8 mouse cellular contexts compared by ENCODE assay signal in genomic region chr2:30691857-30692560, GRCm38 (mm10).
A peak's percentile ranks its signal among the peaks of the same experiment; 100 is the strongest.
DNase-seq lines count a peak whose midpoint lies in the region; ATAC-seq and TF ChIP-seq lines count a peak whose summit lies in the region.

No protein-coding gene starts in this region.

- H3K4me3 ChIP-seq in embryonic facial prominence, embryonic 10.5 days = peak overlapping the region; percentile 54
- H3K4me3 ChIP-seq in heart, adult 2 months = no peak overlapping the region
- no peak overlapping the region for H3K4me3 ChIP-seq in intestine, postnatal 0 days (ENCODE audit: low read depth, low read length)
- no peak overlapping the region for H3K4me3 ChIP-seq in midbrain, embryonic 13.5 days (replicated peaks)
- H3K4me3 ChIP-seq in stomach, postnatal 0 days (ENCODE audit: low read depth, low read length) = no peak overlapping the region

- no peaks in the 10 kb centered on the region for H3K79me2 ChIP-seq in heart, adult 2 months (replicated peaks; ENCODE audit: control insufficient read depth, insufficient read depth, low read length)

- ATAC-seq in intestine, postnatal 0 days = no peak
- peak; percentile 35 for ATAC-seq in midbrain, embryonic 13.5 days
- ATAC-seq in stomach, postnatal 0 days (ENCODE audit: low FRiP score, low TSS enrichment) = no peak

- peaks cover 93% of the 10 kb centered on the region for H3K4me1 ChIP-seq in embryonic facial prominence, embryonic 10.5 days
- peaks cover 25% of the 10 kb centered on the region for H3K4me1 ChIP-seq in heart, adult 2 months (ENCODE audit: control insufficient read depth, insufficient read depth, low read length)
- 0 out of 2 replicates have a peak, but pooled peaks cover 10% of the 10 kb centered on the region for H3K4me1 ChIP-seq in intestine, postnatal 0 days (replicated peaks; ENCODE audit: control insufficient read depth, insufficient read depth, low read length)
- peaks cover 72% of the 10 kb centered on the region for H3K4me1 ChIP-seq in midbrain, embryonic 13.5 days (replicated peaks)
- peaks cover 12% of the 10 kb centered on the region for H3K4me1 ChIP-seq in stomach, postnatal 0 days (replicated peaks; ENCODE audit: control insufficient read depth, insufficient read depth)

- peak; percentile 55 for DNase-seq in embryo, embryonic 11 days
- DNase-seq in embryo, embryonic 10 days (ENCODE audit: low spot score) = no peak
- DNase-seq in embryonic facial prominence, embryonic 10.5 days (ENCODE audit: low spot score) = peak; percentile 53
- peak; percentile 80 to 85 for DNase-seq in heart, adult 2 months
- peak; percentile 88 to 96 for DNase-seq in left cerebral cortex, postnatal 36 days (ENCODE audit: low spot score in 2 of 2)
- peak; percentile 60 for DNase-seq in stomach, postnatal 0 days (ENCODE audit: low spot score)

- H3K9me3 ChIP-seq in embryonic facial prominence, embryonic 10.5 days = no peaks in the 10 kb centered on the region
- H3K9me3 ChIP-seq in intestine, postnatal 0 days (ENCODE audit: control insufficient read depth) = no peaks in the 10 kb centered on the region
- H3K9me3 ChIP-seq in midbrain, embryonic 13.5 days = no peaks in the 10 kb centered on the region
- H3K9me3 ChIP-seq in stomach, postnatal 0 days (ENCODE audit: control insufficient read depth, low read length) = no peaks in the 10 kb centered on the region

- H3K4me2 ChIP-seq in intestine, postnatal 0 days (replicated peaks; ENCODE audit: low read depth) = no peak overlapping the region; the same call in 1 of the 2 replicates
- H3K4me2 ChIP-seq in midbrain, embryonic 13.5 days (replicated peaks) = peak overlapping the region; percentile 56
- peak overlapping the region; percentile 14; the same call in 1 of the 2 replicates for H3K4me2 ChIP-seq in stomach, postnatal 0 days (replicated peaks; ENCODE audit: low read depth)

- H3K27ac ChIP-seq in embryonic facial prominence, embryonic 10.5 days (replicated peaks) = peak overlapping the region; percentile 97
- H3K27ac ChIP-seq in heart, adult 2 months = peak overlapping the region; percentile 89
- H3K27ac ChIP-seq in intestine, postnatal 0 days (ENCODE audit: low read depth, low read length) = peak overlapping the region; percentile 71
- H3K27ac ChIP-seq in midbrain, embryonic 13.5 days = peak overlapping the region; percentile 100
- H3K27ac ChIP-seq in stomach, postnatal 0 days (replicated peaks) = peak overlapping the region; percentile 93

- WGBS in embryonic facial prominence, embryonic 10.5 days = 11% methylated on average over 11 of the region's 11 CpGs
- 24% methylated on average over 11 of the region's 11 CpGs for WGBS in heart, adult 2 months
- WGBS in intestine, postnatal 0 days = 43% methylated on average over 11 of the region's 11 CpGs
- WGBS in midbrain, embryonic 13.5 days = under 1% methylated on average over 11 of the region's 11 CpGs
- 22% methylated on average over 11 of the region's 11 CpGs for WGBS in stomach, postnatal 0 days

- H3K27me3 ChIP-seq in embryonic facial prominence, embryonic 10.5 days (replicated peaks; ENCODE audit: low read depth, poor library complexity, severe bottlenecking) = no peaks in the 10 kb centered on the region
- no peaks in the 10 kb centered on the region for H3K27me3 ChIP-seq in heart, adult 2 months (ENCODE audit: control insufficient read depth, insufficient read depth, low read length)
- H3K27me3 ChIP-seq in intestine, postnatal 0 days (replicated peaks; ENCODE audit: control insufficient read depth, insufficient read depth, low read length) = no peaks in the 10 kb centered on the region
- H3K27me3 ChIP-seq in midbrain, embryonic 13.5 days = no peaks in the 10 kb centered on the region
- H3K27me3 ChIP-seq in stomach, postnatal 0 days (ENCODE audit: control insufficient read depth, insufficient read depth, low read length) = no peaks in the 10 kb centered on the region

- TF ChIP-seq POLR2A in heart, adult 2 months (IDR thresholded peaks at IDR 0.05; ENCODE audit: insufficient read depth, low read depth, low read length) = no peak

- no peak for TF ChIP-seq CTCF in heart, adult 2 months (IDR thresholded peaks at IDR 0.05)
- TF ChIP-seq CTCF in intestine, postnatal 0 days (IDR thresholded peaks at IDR 0.05; ENCODE audit: low read depth) = no peak
- no peak for TF ChIP-seq CTCF in stomach, postnatal 0 days (IDR thresholded peaks at IDR 0.05; ENCODE audit: low read depth)

- intact Hi-C loops in heart, adult 2 months (cut with DNase I) = no loop called here
- intact Hi-C loops in left cerebral cortex, postnatal 36 days (cut with DNase I) = loop anchor here (2.0 kb wide), 3 partner anchors 19 to 33 kb away; no protein-coding TSS in a partner anchor

- H3K9ac ChIP-seq in heart, adult 2 months (ENCODE audit: low read depth, low read length) = peak overlapping the region; percentile 19; the same call in 1 of the 2 replicates
- no peak overlapping the region for H3K9ac ChIP-seq in intestine, postnatal 0 days (ENCODE audit: low read depth, low read length)
- H3K9ac ChIP-seq in midbrain, embryonic 13.5 days (replicated peaks) = peak overlapping the region; percentile 56; the same call in 1 of the 2 replicates
- H3K9ac ChIP-seq in stomach, postnatal 0 days (ENCODE audit: low read length) = peak overlapping the region; percentile 47; the same call in 1 of the 2 replicates

- no peak for TF ChIP-seq EP300 in heart, adult 2 months (IDR thresholded peaks at IDR 0.05; ENCODE audit: insufficient read depth, low read depth, low read length)
- no peak for TF ChIP-seq EP300 in stomach, postnatal 0 days (optimal IDR thresholded peaks at IDR 0.05)

- no peaks in the 10 kb centered on the region for H3K36me3 ChIP-seq in embryonic facial prominence, embryonic 10.5 days (replicated peaks)
- no peaks in the 10 kb centered on the region for H3K36me3 ChIP-seq in heart, adult 2 months (ENCODE audit: control insufficient read depth, insufficient read depth, low read length)
- H3K36me3 ChIP-seq in intestine, postnatal 0 days (ENCODE audit: control insufficient read depth, insufficient read depth) = no peaks in the 10 kb centered on the region
- no peaks in the 10 kb centered on the region for H3K36me3 ChIP-seq in midbrain, embryonic 13.5 days
- H3K36me3 ChIP-seq in stomach, postnatal 0 days (ENCODE audit: control insufficient read depth, insufficient read depth, low read length) = no peaks in the 10 kb centered on the region
